In the genomic region with DNA sequence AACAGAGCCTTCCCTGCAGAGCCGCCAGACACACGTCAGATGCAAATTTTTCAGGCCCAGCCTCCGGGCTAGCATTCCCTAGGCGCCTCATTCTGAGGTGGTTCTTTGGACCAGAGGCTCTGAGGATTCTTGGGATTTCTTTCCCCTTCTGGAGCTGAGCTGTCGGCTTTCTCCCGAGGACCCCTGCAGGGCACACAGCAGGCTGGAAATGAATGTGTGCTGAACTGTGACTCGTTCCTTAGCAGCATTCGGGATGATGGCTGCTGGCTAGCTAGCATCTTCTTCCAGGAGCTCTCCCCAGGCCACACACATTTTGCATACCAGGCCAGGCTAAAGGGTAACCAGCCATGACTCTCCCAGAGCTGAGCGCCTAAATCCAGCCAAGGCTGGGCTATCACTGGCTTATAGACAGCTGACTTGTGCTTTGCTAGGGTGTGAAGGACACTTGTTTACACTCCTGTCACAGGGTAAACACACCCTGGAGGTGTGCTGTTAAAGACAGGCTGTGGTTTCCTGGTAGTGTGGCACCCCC, we compare ENCODE assay signal across 9 mouse cellular contexts. TPM values are rescaled to one million over a fixed set of nuclear protein-coding genes. Genes with fewer than 3 reads are reported as not detected.
DNase-seq lines count a peak whose midpoint lies in the region; ATAC-seq and TF ChIP-seq lines count a peak whose summit lies in the region.
"Had no signal": no experiment of that assay in that cellular context is flagged by ENCODE, and none has a peak within 500 bp of the region (broad histone marks: within the 10 kb centered on the region; RNA-seq: fewer than 3 reads in every experiment).

No protein-coding gene starts in this region.

- no peaks in the 10 kb centered on the region for H3K36me3 ChIP-seq in heart, embryonic 14.5 days (ENCODE audit: control insufficient read depth, insufficient read depth, low read length)
- H3K36me3 ChIP-seq in embryonic facial prominence, embryonic 11.5 days (replicated peaks; ENCODE audit: control insufficient read depth, insufficient read depth, low read depth, low read length) = no peaks in the 10 kb centered on the region
- H3K36me3 ChIP-seq in kidney, postnatal 0 days (ENCODE audit: insufficient read depth, low read length) = no peaks in the 10 kb centered on the region

- intact Hi-C loops in heart, postnatal 14 days (cut with DNase I) = no loop called here

- no peak for TF ChIP-seq CTCF in kidney, postnatal 0 days (IDR thresholded peaks at IDR 0.05; ENCODE audit: low read depth)

- 23% methylated on average over 9 of the region's 9 CpGs for WGBS in heart, embryonic 14.5 days
- WGBS in embryonic facial prominence, embryonic 11.5 days = 9% methylated on average over 9 of the region's 9 CpGs
- WGBS in kidney, postnatal 0 days = 12% methylated on average over 9 of the region's 9 CpGs

- H3K4me1 ChIP-seq in heart, embryonic 14.5 days (ENCODE audit: control insufficient read depth in 2 of 2, insufficient read depth in 2 of 2, low read length in 2 of 2) = peaks cover 27 to 47% of the 10 kb centered on the region in 2 experiments
- H3K4me1 ChIP-seq in embryonic facial prominence, embryonic 11.5 days (ENCODE audit: control insufficient read depth, insufficient read depth, low read length) = no peaks in the 10 kb centered on the region; the same call in 1 of the 2 replicates
- peaks cover 10% of the 10 kb centered on the region for H3K4me1 ChIP-seq in kidney, postnatal 0 days (replicated peaks; ENCODE audit: insufficient read depth, low read length)

- H3K4me3 ChIP-seq in heart, embryonic 14.5 days (ENCODE audit: control insufficient read depth in 1 of 2, insufficient read depth in 1 of 2, low read depth in 1 of 2, low read length in 2 of 2) = no peak overlapping the region
- H3K4me3 ChIP-seq in embryonic facial prominence, embryonic 11.5 days (ENCODE audit: low read depth, low read length) = no peak overlapping the region
- no peak overlapping the region for H3K4me3 ChIP-seq in kidney, postnatal 0 days (replicated peaks; ENCODE audit: low read depth, low read length)

- no peaks in the 10 kb centered on the region for H3K27me3 ChIP-seq in heart, embryonic 14.5 days (ENCODE audit: control insufficient read depth, insufficient read depth, low read length)
- peaks cover 20% of the 10 kb centered on the region for H3K27me3 ChIP-seq in embryonic facial prominence, embryonic 11.5 days (ENCODE audit: control insufficient read depth, insufficient read depth, low read length)
- no peaks in the 10 kb centered on the region for H3K27me3 ChIP-seq in kidney, postnatal 0 days (ENCODE audit: insufficient read depth, low read length)

- H3K9ac ChIP-seq in heart, embryonic 14.5 days (ENCODE audit: low read length) = peak overlapping the region; percentile 48; the same call in 1 of the 2 replicates
- peak overlapping the region; percentile 15; the same call in 1 of the 2 replicates for H3K9ac ChIP-seq in embryonic facial prominence, embryonic 11.5 days (replicated peaks; ENCODE audit: low read length)
- H3K9ac ChIP-seq in kidney, postnatal 0 days (ENCODE audit: low read depth, low read length) = 0 out of 2 replicates have a peak overlapping the region, but pooled peaks have one; percentile 13

- ATAC-seq in heart, embryonic 14.5 days (ENCODE audit: insufficient number of reproducible peaks, insufficient read depth, low FRiP score, low read depth) = no peak
- no peak for ATAC-seq in embryonic facial prominence, embryonic 11.5 days (replicated peaks; ENCODE audit: insufficient number of reproducible peaks, low FRiP score, low TSS enrichment, low read depth)
- ATAC-seq in kidney, postnatal 0 days (replicated peaks; ENCODE audit: low FRiP score, low read depth) = peak; percentile 56; the same call in 1 of the 2 replicates

- no peak for DNase-seq in heart, postnatal 14 days
- DNase-seq in embryonic facial prominence, embryonic 11.5 days (ENCODE audit: low spot score) = no peak
- no peak for DNase-seq in kidney, postnatal 0 days (ENCODE audit: low spot score)
- peak; percentile 45 for DNase-seq in retina, embryonic 14.5 days (ENCODE audit: low spot score)
- no peak for DNase-seq in B cell, adult 2 months
- DNase-seq in natural killer cell, adult 2 months (ENCODE audit: low spot score in 2 of 2) = no peak
- DNase-seq in layer of hippocampus, postnatal 10 days (ENCODE audit: low spot score in 2 of 2) = no peak

- H3K4me2 ChIP-seq in heart, embryonic 14.5 days (ENCODE audit: low read length) = no peak overlapping the region
- H3K4me2 ChIP-seq in embryonic facial prominence, embryonic 11.5 days (ENCODE audit: low read depth, low read length) = no peak overlapping the region
- no peak overlapping the region for H3K4me2 ChIP-seq in kidney, postnatal 0 days (ENCODE audit: low read length)

- H3K9me3 ChIP-seq in heart, embryonic 14.5 days (ENCODE audit: control insufficient read depth, low read length) = no peaks in the 10 kb centered on the region
- no peaks in the 10 kb centered on the region for H3K9me3 ChIP-seq in embryonic facial prominence, embryonic 11.5 days (replicated peaks; ENCODE audit: control insufficient read depth, low read length)
- no peaks in the 10 kb centered on the region for H3K9me3 ChIP-seq in kidney, postnatal 0 days (replicated peaks; ENCODE audit: low read length)

- H3K27ac ChIP-seq in heart, embryonic 14.5 days (replicated peaks in 1 of 2; ENCODE audit: control insufficient read depth in 1 of 2, insufficient read depth in 1 of 2, low read depth in 2 of 2, low read length in 2 of 2) = peak overlapping the region; percentile 2 to 49; a peak in 2 of 4 replicates
- no peak overlapping the region for H3K27ac ChIP-seq in embryonic facial prominence, embryonic 11.5 days (replicated peaks; ENCODE audit: low read depth, low read length)
- peak overlapping the region; percentile 58 for H3K27ac ChIP-seq in kidney, postnatal 0 days

RNA-seq across cellular contexts. Expression of gene 1700001C19Rik, which starts 3.2 kb away (rescaled TPM):
- 0.72 and 0.92 TPM in 2 replicates for polyA plus RNA-seq in heart, embryonic 14.5 days (2014; fragmentation: Nextera tagmentation; extraction: Ambion mirVana)
- not detected for total RNA-seq in heart, postnatal 14 days (2021)
- 0.25 and 0.66 TPM in 2 replicates for polyA plus RNA-seq in embryonic facial prominence, embryonic 11.5 days (2014; fragmentation: Nextera tagmentation; extraction: Ambion mirVana)
- 0.45 and 0.47 TPM in 2 replicates for polyA plus RNA-seq in kidney, postnatal 0 days (2015; fragmentation: Nextera tagmentation; extraction: Ambion mirVana)
- total RNA-seq in layer of hippocampus, postnatal 10 days (2021) = under 1 TPM in 1 of 2 experiments, not detected in 1; 0.94 TPM
- total RNA-seq: MEL had no signal

RNA-seq across cellular contexts. Expression of gene AI661453, which starts 4.0 kb away (rescaled TPM):
- 0.47 and 0.76 TPM in 2 replicates for polyA plus RNA-seq in heart, embryonic 14.5 days (2014; fragmentation: Nextera tagmentation; extraction: Ambion mirVana)
- 1 to 10 TPM; 1.8 to 2.1 TPM for total RNA-seq in heart, postnatal 14 days (2021)
- 0.43 and 0.93 TPM in 2 replicates for polyA plus RNA-seq in embryonic facial prominence, embryonic 11.5 days (2014; fragmentation: Nextera tagmentation; extraction: Ambion mirVana)
- 2.2 and 2.4 TPM in 2 replicates for polyA plus RNA-seq in kidney, postnatal 0 days (2015; fragmentation: Nextera tagmentation; extraction: Ambion mirVana)
- total RNA-seq in layer of hippocampus, postnatal 10 days (2021) = under 1 TPM; 0.23 to 0.38 TPM
- total RNA-seq: MEL had no signal

RNA-seq across cellular contexts. Expression of gene Guca1a, which starts 40.0 kb away (rescaled TPM):
- 2.4 and 2.9 TPM in 2 replicates for polyA plus RNA-seq in heart, embryonic 14.5 days (2014; fragmentation: Nextera tagmentation; extraction: Ambion mirVana)
- under 1 TPM in 1 of 2 experiments, not detected in 1; 0.44 TPM for total RNA-seq in heart, postnatal 14 days (2021)
- polyA plus RNA-seq in embryonic facial prominence, embryonic 11.5 days (2014; fragmentation: Nextera tagmentation; extraction: Ambion mirVana) = 0.83 and 0.84 TPM in 2 replicates
- polyA plus RNA-seq in kidney, postnatal 0 days (2015; fragmentation: Nextera tagmentation; extraction: Ambion mirVana) = 3.9 and 4.5 TPM in 2 replicates
- total RNA-seq in layer of hippocampus, postnatal 10 days (2021) = 1 to 10 TPM in 1 of 2 experiments, not detected in 1; 1.2 TPM

RNA-seq across cellular contexts. Expression of gene Guca1b, which starts 55.2 kb away (rescaled TPM):
- 0.63 and 0.96 TPM in 2 replicates for polyA plus RNA-seq in heart, embryonic 14.5 days (2014; fragmentation: Nextera tagmentation; extraction: Ambion mirVana)
- under 1 TPM; 0.26 to 0.46 TPM for total RNA-seq in heart, postnatal 14 days (2021)
- polyA plus RNA-seq in embryonic facial prominence, embryonic 11.5 days (2014; fragmentation: Nextera tagmentation; extraction: Ambion mirVana) = 0.41 and 1.6 TPM in 2 replicates
- 6.0 and 6.3 TPM in 2 replicates for polyA plus RNA-seq in kidney, postnatal 0 days (2015; fragmentation: Nextera tagmentation; extraction: Ambion mirVana)
- under 1 TPM; 0.40 to 0.43 TPM for total RNA-seq in layer of hippocampus, postnatal 10 days (2021)
